Mouse (Mus musculus) gastrocnemius, postnatal 14 days (tissue): ENCODE results near the gene Adcy2. TPM values are rescaled to one million over a fixed set of nuclear protein-coding genes. Genes with fewer than 3 reads are reported as not detected.

Experiments used
- DNase-seq: peaks from one replicate; pipeline ENCODE4 v3.0.0; 2021; ENCODE audit warnings: mixed read lengths
- intact Hi-C: fragments of 180-260 bp; cut with DNase I; formaldehyde crosslinking; loops from one replicate; pipeline ENCODE4 v1.15.1; 2025; ENCODE audit warnings: low total_unique reads
- total RNA-seq, 2 experiments: library from RNA; stranded (reverse); gene quantifications; 2 replicates each; pipeline ENCODE4 v1.2.3; 2021

Gene Adcy2
- total RNA-seq, 2 experiments from 2014 or later, result 32.8 to 33.0 TPM

GRCm38 (mm10) chr13:68984000-68984399 lies 15.3 kb downstream of the Adcy2 start:
- DNase-seq, result peak; percentile 38

GRCm38 (mm10) chr13:68981048-68981447 lies 18.3 kb downstream of the Adcy2 start:
- DNase-seq, result no peak
- intact Hi-C loops, result no loop called here

More at GRCm38 (mm10) chr13:68984000-68984399, 15.3 kb downstream of the Adcy2 start:
- intact Hi-C loops, result no loop called here

- intact Hi-C loops, result no loop called here
- no peak for DNase-seq
These were observed 26.2 kb downstream of the Adcy2 start for GRCm38 (mm10) chr13:68973143-68973542.

GRCm38 (mm10) chr13:68961580-68961979 lies 37.8 kb downstream of the Adcy2 start:
- intact Hi-C loops, result no loop called here
- no peak for DNase-seq

- no peak for DNase-seq
- intact Hi-C loops, result no loop called here
These were observed 38.8 kb downstream of the Adcy2 start for GRCm38 (mm10) chr13:68960513-68960912.

GRCm38 (mm10) chr13:68959406-68959805 lies 39.9 kb downstream of the Adcy2 start:
- intact Hi-C loops, result no loop called here
- DNase-seq, result peak; percentile 55

- no peak for DNase-seq
- intact Hi-C loops, result no loop called here
These were observed 56.6 kb downstream of the Adcy2 start for GRCm38 (mm10) chr13:68942735-68943134.

- intact Hi-C loops, result no loop called here
- DNase-seq, result no peak
These were observed 57.9 kb downstream of the Adcy2 start for GRCm38 (mm10) chr13:68941429-68941828.

- no peak for DNase-seq
- intact Hi-C loops, result no loop called here
These were observed 67.1 kb downstream of the Adcy2 start for GRCm38 (mm10) chr13:68932283-68932647.

- no peak for DNase-seq
- intact Hi-C loops, result no loop called here
These were observed 67.6 kb downstream of the Adcy2 start for GRCm38 (mm10) chr13:68931602-68932282.

- DNase-seq, result no peak
- intact Hi-C loops, result no loop called here
These were observed 70.9 kb downstream of the Adcy2 start for GRCm38 (mm10) chr13:68928469-68928868.

- DNase-seq, result no peak
- intact Hi-C loops, result no loop called here
These were observed 85.6 kb downstream of the Adcy2 start for GRCm38 (mm10) chr13:68913666-68914288.

GRCm38 (mm10) chr13:68906667-68907066 lies 92.7 kb downstream of the Adcy2 start:
- DNase-seq, result no peak
- intact Hi-C loops, result no loop called here

GRCm38 (mm10) chr13:68902708-68903107 lies 96.6 kb downstream of the Adcy2 start:
- intact Hi-C loops, result no loop called here
- DNase-seq, result no peak

GRCm38 (mm10) chr13:68889929-68890593 lies 109.3 kb downstream of the Adcy2 start:
- intact Hi-C loops, result no loop called here
- DNase-seq, result no peak

- no peak for DNase-seq
- intact Hi-C loops, result no loop called here
These were observed 130.6 kb downstream of the Adcy2 start for GRCm38 (mm10) chr13:68868776-68869175.

GRCm38 (mm10) chr13:68867940-68868655 lies 131.2 kb downstream of the Adcy2 start:
- no peak for DNase-seq
- intact Hi-C loops, result no loop called here

- DNase-seq, result no peak
- intact Hi-C loops, result no loop called here
These were observed 139.3 kb downstream of the Adcy2 start for GRCm38 (mm10) chr13:68860036-68860435.

- intact Hi-C loops, result no loop called here
- no peak for DNase-seq
These were observed 151.1 kb downstream of the Adcy2 start for GRCm38 (mm10) chr13:68848265-68848664.

GRCm38 (mm10) chr13:68839517-68839916 lies 159.8 kb downstream of the Adcy2 start:
- intact Hi-C loops, result no loop called here
- no peak for DNase-seq
